Mouse (Mus musculus) retina, postnatal 7 days (tissue): ENCODE data around the gene Lrrc8b.
A peak's percentile ranks its signal among the peaks of the same experiment; 100 is the strongest.

ENCODE experiments used
- DNase-seq: peaks from one replicate; pipeline ENCODE4 v3.0.0-alpha.2; 2012; ENCODE audit warnings: low read depth, low spot score

The Lrrc8b gene

DNA sequence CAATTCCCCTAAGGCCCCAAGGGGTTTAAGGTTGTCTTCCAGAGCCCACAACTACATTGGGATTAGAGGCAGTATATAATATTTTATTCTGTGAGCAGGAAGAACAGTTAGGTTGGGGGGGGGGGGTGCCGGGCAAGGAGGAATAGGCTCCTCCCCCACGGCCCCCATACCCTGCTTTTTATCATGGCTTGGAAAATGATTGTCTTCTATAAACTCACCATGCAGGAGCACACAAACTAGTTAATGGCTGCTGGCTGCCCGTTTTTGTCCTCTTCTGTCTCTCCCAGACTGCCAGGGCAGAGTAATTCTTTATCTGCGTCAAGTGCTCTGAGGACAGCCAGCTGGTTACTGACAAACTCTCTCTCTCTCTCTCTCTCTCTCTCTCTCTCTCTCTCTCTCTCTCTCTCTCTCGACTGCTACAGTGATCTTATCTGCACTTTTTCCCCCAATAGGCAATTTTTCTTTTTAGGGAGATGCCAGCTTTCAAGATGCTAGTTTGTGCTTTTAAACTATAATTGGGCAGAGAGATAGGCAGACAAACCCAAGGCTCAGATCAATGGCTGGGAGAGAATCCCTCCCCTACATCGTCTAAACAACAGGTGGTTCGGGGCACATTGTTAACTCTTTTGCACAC is 102.5 kb downstream of the Lrrc8b start:
- no peak for DNase-seq

DNA sequence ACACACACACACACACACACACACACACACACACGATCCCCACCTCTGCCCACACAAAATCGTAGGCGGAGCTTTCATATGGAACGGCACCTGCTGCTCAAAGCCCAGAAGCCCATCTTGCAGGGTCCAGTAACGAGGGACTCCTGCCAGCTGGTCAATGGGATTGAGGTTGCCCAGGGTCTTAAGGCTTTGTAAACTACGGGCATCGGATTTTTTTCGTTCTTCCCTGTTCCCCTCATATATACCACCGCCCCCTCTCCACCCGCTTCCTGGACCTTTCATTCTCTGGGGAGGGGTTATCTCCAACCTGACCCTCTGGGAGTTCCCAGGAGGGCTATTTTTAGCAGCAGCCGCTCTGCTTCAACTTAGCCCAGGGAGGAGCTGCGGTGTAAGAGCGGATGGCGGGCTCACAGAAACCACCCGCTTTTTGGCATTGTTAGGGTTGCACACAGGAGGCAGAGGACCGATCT is 103.1 kb downstream of the Lrrc8b start:
- DNase-seq, result no peak

DNA sequence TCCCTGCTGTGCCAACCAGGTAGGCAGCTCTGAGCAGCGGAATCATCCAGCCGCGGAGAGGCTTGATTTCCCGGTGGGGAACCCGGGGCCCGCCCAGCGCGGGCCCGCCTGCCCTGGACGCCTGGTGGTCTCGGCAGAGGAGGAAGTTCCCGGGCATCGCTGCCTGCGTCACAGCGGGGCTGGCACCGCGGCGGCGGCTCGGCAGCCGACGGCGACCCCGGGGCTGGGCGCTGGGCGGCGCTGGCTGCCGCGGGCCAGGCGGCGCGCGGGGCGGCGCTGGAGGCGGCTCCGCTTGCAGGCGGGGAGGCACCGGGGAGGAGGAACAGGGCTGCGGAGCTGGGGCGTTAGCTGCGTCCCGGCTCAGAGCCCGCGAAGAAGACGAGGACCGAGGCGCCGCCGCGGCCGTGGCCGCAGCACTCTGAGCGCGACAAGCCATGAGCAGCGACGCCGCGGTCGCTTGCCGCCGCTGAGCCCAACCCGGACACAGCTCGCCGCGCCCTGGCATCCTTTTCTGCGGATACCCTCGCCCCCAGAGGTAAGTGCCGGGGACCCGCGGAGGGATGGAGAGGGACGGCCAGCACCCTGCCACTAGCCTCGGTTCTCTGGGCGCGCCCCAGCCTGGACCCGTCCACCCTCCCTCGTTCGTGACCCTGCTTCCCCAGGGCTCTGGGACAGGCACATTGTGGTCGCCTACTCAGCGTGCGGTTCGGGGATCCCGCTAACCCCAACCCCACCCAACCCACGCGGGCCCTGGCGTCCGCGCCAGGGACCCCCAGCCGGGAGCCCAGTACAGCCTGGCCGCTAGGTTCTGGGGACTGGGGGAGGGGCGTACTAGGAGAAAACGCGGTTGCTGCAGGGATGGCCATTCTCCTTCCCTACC is 103.8 kb downstream of the Lrrc8b start, which contains the start of gene Lrrc8c:
TSS of gene Lrrc8c (plus strand) at position 293 of the 880 bp plus-strand sequence.
- DNase-seq, result peak; percentile 58

DNA sequence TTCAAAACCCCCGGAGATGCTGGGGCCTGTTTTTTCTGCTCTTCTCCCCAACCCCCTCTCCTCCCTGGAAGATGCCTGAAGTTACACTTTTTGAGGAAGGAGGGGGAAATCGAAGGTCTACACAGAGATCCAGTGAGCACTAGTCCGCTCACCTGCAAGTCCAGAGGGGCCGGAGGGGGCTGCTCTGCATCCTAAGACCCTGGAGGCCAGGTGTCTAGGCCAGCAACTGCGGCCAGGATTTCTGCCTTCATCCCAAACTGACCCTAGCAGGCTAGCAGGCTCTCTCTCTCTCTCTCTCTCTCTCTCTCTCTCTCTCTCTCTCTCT is 104.4 kb downstream of the Lrrc8b start:
- no peak for DNase-seq

DNA sequence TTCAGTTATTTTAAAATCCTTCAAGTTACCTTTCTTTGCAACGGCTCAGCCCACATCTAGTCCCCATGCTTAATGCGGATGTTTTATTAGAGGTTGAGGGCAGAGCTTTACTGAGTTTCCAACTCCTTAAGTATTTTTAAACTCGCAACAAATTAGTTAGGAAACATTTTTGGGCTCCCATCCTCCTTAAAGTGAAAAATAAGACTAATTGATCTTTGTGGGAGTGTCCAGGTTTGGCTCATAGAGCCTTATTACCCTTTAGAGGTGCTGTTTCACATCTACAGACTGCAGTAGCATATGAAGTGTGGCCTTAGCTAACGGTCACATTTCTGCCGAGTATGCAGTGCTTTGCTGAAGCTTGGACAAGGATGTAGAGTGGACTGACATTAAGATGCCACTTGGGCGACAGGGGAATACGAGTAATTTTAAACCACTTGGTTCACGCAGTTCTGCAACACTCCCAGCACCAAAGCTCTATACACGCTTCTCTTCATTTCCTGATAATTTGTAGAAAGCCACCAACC is 104.9 kb downstream of the Lrrc8b start:
- no peak for DNase-seq

DNA sequence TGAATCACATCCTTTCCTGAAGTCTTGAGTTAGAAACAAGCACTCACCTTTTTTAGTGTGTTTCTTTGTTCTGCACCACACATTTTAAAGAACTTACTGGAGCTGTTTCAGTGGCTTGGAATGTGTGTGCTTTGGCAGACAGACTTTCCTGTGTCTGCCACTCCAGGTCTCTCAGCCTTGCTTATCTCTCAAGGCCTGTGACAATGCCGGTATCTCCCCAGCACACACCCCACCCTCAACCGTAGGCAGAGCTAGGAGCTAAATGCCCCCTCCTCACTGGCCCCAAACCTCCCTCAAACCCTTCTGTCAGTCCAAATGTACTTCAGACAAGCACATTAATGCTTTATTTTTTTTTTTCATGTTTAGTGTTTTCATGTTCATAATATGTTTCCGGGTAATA is 107.9 kb downstream of the Lrrc8b start:
- DNase-seq, result no peak

DNA sequence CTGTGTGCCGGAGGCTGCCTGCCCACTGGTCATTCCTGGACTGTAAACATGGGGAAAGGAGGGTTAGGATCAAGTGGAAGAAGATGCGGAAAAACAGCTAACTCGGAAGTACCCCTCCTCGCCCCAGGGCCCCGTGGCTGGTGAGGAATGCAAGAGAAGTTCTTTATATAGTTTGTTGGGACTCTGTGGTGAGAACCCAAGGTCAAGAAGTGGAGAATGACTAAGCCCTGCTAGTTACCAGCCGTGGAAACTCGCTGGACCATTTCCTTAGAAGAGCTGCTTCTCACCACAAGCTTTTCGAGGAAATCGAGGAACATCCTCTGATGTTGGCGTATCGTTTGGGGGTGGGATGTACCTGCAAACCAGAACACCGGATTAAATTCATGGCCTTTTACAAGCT is 109.4 kb downstream of the Lrrc8b start:
- DNase-seq, result no peak

DNA sequence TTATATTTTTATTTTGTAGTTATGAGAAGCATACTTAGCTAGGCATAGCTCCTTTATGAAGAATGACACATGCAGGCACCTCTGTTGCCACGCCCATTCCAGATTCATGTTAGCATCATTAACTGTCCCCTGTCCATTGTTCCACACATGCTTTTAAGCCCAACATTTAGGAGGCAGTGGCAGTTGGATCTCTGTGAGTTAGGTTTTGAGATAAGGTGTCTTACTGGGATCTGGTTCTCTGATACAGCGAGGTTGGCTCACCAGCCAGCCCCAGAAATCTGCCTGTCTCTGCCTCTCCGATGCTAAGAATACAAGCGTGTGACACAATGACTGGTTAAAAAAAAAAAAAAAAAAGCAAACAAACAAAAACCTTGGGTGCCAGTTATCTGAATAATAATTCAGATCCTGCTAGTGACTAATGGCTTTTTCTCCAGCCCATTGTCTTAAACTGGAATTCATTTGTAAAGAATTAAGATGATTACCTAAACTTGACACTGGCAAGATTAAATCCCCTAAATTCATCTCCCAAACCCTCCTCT is 110.6 kb downstream of the Lrrc8b start:
- no peak for DNase-seq

DNA sequence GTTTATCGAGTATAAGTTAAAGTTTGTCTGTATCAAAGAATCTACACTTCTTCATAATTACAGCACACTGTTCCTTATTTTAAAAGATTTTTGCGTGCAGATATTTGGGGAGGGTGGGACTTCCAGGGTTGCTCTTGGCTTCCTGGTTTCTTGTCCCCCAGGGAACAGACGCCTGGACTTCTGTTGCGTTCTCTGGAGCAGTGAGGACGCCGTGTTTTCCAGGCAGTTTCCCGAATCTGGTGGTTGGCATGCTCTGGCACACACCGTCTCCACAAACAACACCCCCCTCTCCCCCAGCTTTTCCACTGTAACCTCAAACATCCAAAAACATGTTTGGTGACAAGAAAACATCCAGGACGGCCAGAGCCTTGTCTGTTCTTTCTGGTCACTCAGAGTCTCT is 111.2 kb downstream of the Lrrc8b start:
- no peak for DNase-seq

DNA sequence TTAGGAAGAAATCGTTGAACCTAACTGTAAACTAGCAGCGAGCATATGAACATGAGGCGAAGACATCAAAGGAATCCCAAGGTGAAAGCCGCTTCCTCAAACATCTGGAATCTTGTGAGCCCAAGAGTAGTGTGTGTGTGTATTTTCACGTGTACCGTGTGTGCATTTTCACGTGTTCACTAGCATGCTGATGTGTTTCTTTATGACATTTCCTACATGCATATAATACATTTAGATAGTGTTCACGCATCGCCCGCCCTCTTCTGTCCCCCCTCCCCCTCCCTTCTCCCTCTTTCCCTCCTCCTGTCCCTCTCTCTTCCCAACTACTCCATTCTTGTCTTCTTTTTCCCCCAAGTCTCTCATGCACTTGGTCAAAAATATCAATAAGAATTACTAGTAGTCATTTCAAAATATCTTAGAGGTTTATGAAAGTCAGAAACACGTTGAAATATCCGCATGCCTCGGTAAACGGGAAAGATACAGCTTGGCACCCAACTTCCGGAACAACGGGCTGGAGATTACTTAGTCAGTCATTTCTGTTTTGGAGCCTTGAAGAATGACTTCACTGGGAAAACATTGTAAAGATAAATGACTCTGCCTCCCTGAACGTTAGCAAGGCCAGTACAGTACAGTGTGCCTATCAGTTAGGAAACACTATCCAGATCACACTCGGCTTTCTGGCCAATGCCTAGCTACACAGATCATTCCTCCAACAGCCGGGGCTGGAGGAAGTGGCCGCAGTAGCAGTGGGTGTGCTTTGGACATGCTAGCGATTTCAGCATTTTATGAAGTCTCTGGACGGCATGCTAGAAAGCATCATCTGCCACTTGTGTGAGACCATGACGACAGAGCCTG is 112.1 kb downstream of the Lrrc8b start:
- DNase-seq, result no peak

DNA sequence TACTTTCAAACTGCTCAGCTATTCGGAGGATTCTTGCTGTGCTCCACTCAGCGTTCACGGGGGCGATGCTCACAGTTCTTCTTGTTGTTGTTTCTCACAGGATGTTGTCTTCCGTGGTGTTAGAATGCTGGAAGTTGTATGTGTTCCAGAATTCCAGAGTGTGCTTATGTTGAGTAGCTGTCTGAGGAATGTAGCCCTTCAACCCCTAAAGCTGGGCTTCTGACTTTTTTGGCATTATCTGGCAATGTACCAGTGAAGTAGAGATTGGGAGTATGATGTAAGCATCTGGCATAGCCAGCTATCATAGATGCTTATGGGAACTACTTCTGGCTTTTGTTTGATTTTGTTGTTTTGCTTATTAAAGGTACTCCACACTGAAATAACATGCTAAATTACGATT is 115.0 kb downstream of the Lrrc8b start:
- DNase-seq, result no peak

DNA sequence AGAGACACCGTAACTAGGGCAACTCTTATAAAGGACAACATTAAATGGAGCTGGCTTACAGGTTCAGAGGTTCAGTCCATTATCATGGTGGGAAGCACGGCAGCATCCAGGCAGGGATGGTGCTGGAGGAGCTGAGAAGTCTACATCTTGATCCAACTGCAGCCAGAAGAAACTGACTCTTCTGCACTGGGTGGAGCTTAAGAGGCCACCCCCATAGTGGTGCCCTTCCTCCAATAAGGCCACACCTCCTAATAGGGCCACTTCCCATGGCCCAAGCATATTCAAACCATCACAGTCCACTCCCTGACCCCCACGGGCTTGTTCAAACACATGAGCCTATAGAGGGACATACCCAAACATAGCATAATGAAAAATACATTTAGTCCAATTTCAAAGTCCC is 119.6 kb downstream of the Lrrc8b start:
- no peak for DNase-seq

DNA sequence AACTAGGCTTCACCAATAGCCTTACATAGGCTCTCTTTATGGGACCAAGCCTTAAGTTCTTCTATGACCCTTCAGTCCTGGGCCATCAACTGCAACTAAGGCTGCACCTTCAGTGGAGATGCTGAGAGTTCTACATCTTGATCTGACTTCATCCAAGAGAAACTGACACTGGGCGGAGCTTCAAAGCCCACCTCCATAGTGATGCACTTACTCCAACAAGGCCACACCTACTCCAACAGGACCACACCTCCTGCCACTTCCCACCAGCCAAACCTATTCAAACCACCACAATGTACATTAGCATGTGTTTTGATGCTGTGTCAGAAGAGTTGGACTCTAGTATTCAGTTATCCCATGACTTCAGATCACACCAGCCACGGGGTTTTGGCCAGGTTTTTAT is 120.6 kb downstream of the Lrrc8b start:
- DNase-seq, result no peak

DNA sequence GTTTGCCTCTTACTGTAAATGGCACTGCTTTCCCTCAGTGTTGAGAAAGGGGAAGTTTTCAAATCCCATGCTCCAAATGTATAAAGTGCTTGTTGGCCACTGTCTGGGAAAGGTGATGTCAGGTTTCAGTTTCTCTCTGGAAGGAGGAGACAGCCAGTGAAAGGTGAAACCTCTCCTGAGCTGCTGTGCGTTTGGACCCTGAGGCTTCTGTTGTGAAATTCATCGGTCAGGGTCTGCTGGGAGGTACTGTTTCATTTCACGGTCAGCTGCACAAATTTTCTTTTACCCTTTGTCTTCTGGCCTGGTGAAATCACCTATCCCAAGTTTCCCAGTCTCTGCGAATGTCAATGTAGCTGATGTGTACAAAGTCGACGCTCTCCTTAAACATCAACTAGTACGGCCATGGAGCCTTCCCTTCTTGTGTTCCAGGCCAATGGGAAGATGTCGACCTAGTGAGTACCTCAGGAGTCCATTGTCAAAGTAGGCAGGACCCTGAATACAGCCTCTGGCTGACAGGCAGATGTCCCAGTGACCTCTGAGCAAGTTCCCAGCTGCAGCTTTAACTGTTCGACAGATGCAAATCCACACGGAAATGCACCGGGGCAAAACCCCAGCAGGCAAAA is 121.6 kb downstream of the Lrrc8b start:
- no peak for DNase-seq
